Mouse (Mus musculus) cerebellum, postnatal 14 days (tissue): Measurements from ENCODE around the gene Fcgrt.

ENCODE experiments used
- DNase-seq, 2 experiments: peaks; one replicate each; pipeline ENCODE4 v3.0.0; 2021; ENCODE audit warnings: mixed read lengths in 2 of 2

Gene Fcgrt

GRCm38 (mm10) chr7:45053117-45053930 is 50.3 kb downstream of the Fcgrt start:
- peak; percentile 77 to 82 for DNase-seq

GRCm38 (mm10) chr7:45052862-45053116 is 50.9 kb downstream of the Fcgrt start, which contains the start of gene Prr12:
Gene Prr12 (minus strand): TSS chr7:45052881.
- no peak for DNase-seq

GRCm38 (mm10) chr7:45052181-45052861 is 51.3 kb downstream of the Fcgrt start:
- peak; percentile 66 to 67 for DNase-seq

DNA sequence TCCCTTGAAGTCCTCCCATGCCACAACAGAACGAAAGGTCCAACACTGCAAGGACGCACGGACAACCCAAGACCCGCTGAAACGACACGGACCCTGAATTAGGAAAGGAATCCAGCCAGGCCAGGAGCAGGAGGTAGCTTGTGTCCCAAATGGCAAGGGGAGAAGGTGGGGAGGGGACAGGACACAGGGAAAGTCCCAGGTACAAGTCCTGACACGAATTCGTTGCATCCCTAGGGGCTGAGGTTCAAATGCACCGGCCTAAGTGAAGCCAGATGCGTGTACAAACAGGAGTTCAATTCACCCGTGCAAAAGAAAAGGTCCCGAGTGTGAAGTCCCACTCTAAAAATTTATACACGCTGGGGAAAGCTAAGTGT is 52.1 kb downstream of the Fcgrt start:
- no peak for DNase-seq

DNA sequence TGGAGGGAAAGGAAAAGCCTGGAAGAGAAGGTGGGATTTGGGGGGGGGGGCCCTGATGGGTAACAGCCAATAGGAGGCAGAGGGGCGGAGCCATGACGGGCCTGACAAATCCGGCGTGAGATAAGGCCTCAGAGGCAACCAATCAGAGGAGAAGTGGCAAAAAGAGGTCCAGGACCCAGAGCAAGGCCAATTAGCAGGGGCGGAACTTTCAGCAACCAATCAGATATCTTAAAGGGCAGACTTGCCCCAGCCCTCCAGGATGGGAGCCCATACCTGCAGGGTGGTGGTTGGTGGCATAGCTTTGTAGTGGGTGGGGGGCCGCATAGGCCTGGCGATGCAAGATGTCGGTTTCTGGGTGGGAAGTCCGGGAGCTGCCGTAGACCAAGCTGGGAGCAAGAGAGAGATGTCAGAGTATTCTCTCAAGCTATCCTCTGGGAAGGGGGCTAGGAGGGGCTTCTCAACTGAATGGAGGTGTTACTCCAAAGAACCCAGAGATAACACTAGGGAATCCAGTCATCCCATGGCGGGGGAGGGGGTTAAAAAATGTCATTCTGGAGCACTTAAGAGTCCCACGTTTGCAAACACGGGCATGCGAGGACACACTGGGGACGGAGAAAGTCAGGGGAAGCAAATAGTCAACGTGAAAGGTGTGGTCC is 52.6 kb downstream of the Fcgrt start:
- peak; percentile 83 to 89 for DNase-seq

GRCm38 (mm10) chr7:45048923-45049657 is 54.6 kb downstream of the Fcgrt start:
- DNase-seq: no peak

- DNase-seq: no peak
Measured at GRCm38 (mm10) chr7:45048001-45048890, 55.4 kb downstream of the Fcgrt start.

DNA sequence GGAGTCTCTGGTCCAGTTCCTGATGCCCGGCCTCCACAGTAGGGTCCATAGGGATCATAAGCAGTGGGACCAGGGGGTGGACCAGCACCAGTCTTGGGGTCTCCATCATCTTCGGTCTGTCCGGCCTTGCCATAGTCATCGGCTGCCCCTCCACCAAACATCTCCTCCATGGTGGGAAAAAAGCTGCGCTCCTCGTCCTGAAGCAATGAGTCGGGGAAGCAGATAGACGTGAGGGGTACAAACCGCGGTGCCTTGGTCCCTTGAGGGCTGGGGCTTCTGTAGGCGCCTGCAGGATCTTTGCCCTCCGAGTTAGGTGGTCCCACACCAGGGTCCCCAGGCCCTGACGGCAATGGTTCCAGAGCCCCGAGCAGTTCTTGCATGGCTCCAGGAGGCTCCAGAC is 56.2 kb downstream of the Fcgrt start:
- DNase-seq: no peak

- no peak for DNase-seq
Measured at GRCm38 (mm10) chr7:45046853-45047350, 56.7 kb downstream of the Fcgrt start.

- no peak for DNase-seq
Measured at GRCm38 (mm10) chr7:45045741-45046140, 57.9 kb downstream of the Fcgrt start.

GRCm38 (mm10) chr7:45043307-45043706 is 60.3 kb downstream of the Fcgrt start:
- DNase-seq: no peak
